Mouse (Mus musculus): ENCODE data around the gene Slc20a1. TPM values are rescaled to one million over a fixed set of nuclear protein-coding genes. Genes with fewer than 3 reads are reported as not detected.

Slc20a1 gene
- polyA plus RNA-seq, 1 experiment from 2014 or later, result 8.9 TPM

- Histone ChIP-seq H3K9ac (ENCODE audit: low read length) (no peak overlapping the region), H3K4me3 (ENCODE audit: low read depth, low read length) (no peak overlapping the region), H3K27me3 (ENCODE audit: control insufficient read depth, insufficient read depth, low read length) (no peaks in the 10 kb centered on the region), H3K27ac (replicated peaks) (no peak overlapping the region), H3K4me2 (replicated peaks; ENCODE audit: low read depth) (no peak overlapping the region), H3K4me1 (replicated peaks; ENCODE audit: control insufficient read depth, insufficient read depth) (no peaks in the 10 kb centered on the region), H3K36me3 (ENCODE audit: control insufficient read depth, insufficient read depth, low read length) (no peaks in the 10 kb centered on the region), H3K9me3 (ENCODE audit: control insufficient read depth, low read length) (no peaks in the 10 kb centered on the region)
- WGBS, result 80% methylated on average over 7 of the region's 7 CpGs
- ATAC-seq (ENCODE audit: low FRiP score, low TSS enrichment) (no peak), DNase-seq (ENCODE audit: low spot score) (no peak)
- TF ChIP-seq EP300 (optimal IDR thresholded peaks at IDR 0.05) (no peak), CTCF (IDR thresholded peaks at IDR 0.05; ENCODE audit: low read depth) (no peak)
Measured at GRCm38 (mm10) chr2:129227011-129227529, 28.5 kb downstream of the Slc20a1 start.

- no peaks in the 10 kb centered on the region for H3K9me3 ChIP-seq (ENCODE audit: control insufficient read depth, low read length)
- no peak overlapping the region for H3K27ac ChIP-seq (replicated peaks)
- H3K9ac ChIP-seq (ENCODE audit: low read length), result no peak overlapping the region
- H3K36me3 ChIP-seq (ENCODE audit: control insufficient read depth, insufficient read depth, low read length), result no peaks in the 10 kb centered on the region
- no peak overlapping the region for H3K4me3 ChIP-seq (ENCODE audit: low read depth, low read length)
- 70% methylated on average over 6 of the region's 7 CpGs for WGBS
- no peak for DNase-seq (ENCODE audit: low spot score)
- H3K27me3 ChIP-seq (ENCODE audit: control insufficient read depth, insufficient read depth, low read length), result no peaks in the 10 kb centered on the region
- H3K4me1 ChIP-seq (replicated peaks; ENCODE audit: control insufficient read depth, insufficient read depth), result no peaks in the 10 kb centered on the region
- H3K4me2 ChIP-seq (replicated peaks; ENCODE audit: low read depth), result no peak overlapping the region
- no peak for TF ChIP-seq CTCF (IDR thresholded peaks at IDR 0.05; ENCODE audit: low read depth)
- no peak for TF ChIP-seq EP300 (optimal IDR thresholded peaks at IDR 0.05)
- no peak for ATAC-seq (ENCODE audit: low FRiP score, low TSS enrichment)
Measured at GRCm38 (mm10) chr2:129227709-129228108, 29.1 kb downstream of the Slc20a1 start.

GRCm38 (mm10) chr2:129228571-129228970 is 30.0 kb downstream of the Slc20a1 start:
- Histone ChIP-seq H3K4me3 (ENCODE audit: low read depth, low read length) (no peak overlapping the region), H3K9me3 (ENCODE audit: control insufficient read depth, low read length) (no peaks in the 10 kb centered on the region), H3K27me3 (ENCODE audit: control insufficient read depth, insufficient read depth, low read length) (no peaks in the 10 kb centered on the region), H3K4me1 (replicated peaks; ENCODE audit: control insufficient read depth, insufficient read depth) (no peaks in the 10 kb centered on the region), H3K27ac (replicated peaks) (no peak overlapping the region), H3K9ac (ENCODE audit: low read length) (no peak overlapping the region), H3K4me2 (replicated peaks; ENCODE audit: low read depth) (no peak overlapping the region), H3K36me3 (ENCODE audit: control insufficient read depth, insufficient read depth, low read length) (no peaks in the 10 kb centered on the region)
- DNase-seq (ENCODE audit: low spot score) (no peak), ATAC-seq (ENCODE audit: low FRiP score, low TSS enrichment) (no peak)
- no peak for TF ChIP-seq EP300 (optimal IDR thresholded peaks at IDR 0.05)
- TF ChIP-seq CTCF (IDR thresholded peaks at IDR 0.05; ENCODE audit: low read depth), result no peak
- 80% methylated on average over 4 of the region's 4 CpGs for WGBS

- TF ChIP-seq EP300 (optimal IDR thresholded peaks at IDR 0.05) (no peak), CTCF (IDR thresholded peaks at IDR 0.05; ENCODE audit: low read depth) (no peak)
- no peaks in the 10 kb centered on the region for H3K27me3 ChIP-seq (ENCODE audit: control insufficient read depth, insufficient read depth, low read length)
- WGBS, result 93% methylated on average over 7 of the region's 7 CpGs
- H3K4me2 ChIP-seq (replicated peaks; ENCODE audit: low read depth), result no peak overlapping the region
- H3K27ac ChIP-seq (replicated peaks), result no peak overlapping the region
- H3K36me3 ChIP-seq (ENCODE audit: control insufficient read depth, insufficient read depth, low read length), result no peaks in the 10 kb centered on the region
- no peak overlapping the region for H3K4me3 ChIP-seq (ENCODE audit: low read depth, low read length)
- no peaks in the 10 kb centered on the region for H3K9me3 ChIP-seq (ENCODE audit: control insufficient read depth, low read length)
- H3K9ac ChIP-seq (ENCODE audit: low read length), result no peak overlapping the region
- no peak for ATAC-seq (ENCODE audit: low FRiP score, low TSS enrichment)
- DNase-seq (ENCODE audit: low spot score), result no peak
- no peaks in the 10 kb centered on the region for H3K4me1 ChIP-seq (replicated peaks; ENCODE audit: control insufficient read depth, insufficient read depth)
Measured at GRCm38 (mm10) chr2:129229316-129229715, 30.8 kb downstream of the Slc20a1 start.

GRCm38 (mm10) chr2:129232023-129232422 is 33.5 kb downstream of the Slc20a1 start:
- TF ChIP-seq CTCF (IDR thresholded peaks at IDR 0.05; ENCODE audit: low read depth), result no peak
- TF ChIP-seq EP300 (optimal IDR thresholded peaks at IDR 0.05), result no peak
- no peak overlapping the region for H3K4me2 ChIP-seq (replicated peaks; ENCODE audit: low read depth)
- H3K9me3 ChIP-seq (ENCODE audit: control insufficient read depth, low read length), result no peaks in the 10 kb centered on the region
- H3K9ac ChIP-seq (ENCODE audit: low read length), result no peak overlapping the region
- H3K27me3 ChIP-seq (ENCODE audit: control insufficient read depth, insufficient read depth, low read length), result no peaks in the 10 kb centered on the region
- ATAC-seq (ENCODE audit: low FRiP score, low TSS enrichment) (no peak), DNase-seq (ENCODE audit: low spot score) (no peak)
- no peaks in the 10 kb centered on the region for H3K36me3 ChIP-seq (ENCODE audit: control insufficient read depth, insufficient read depth, low read length)
- no peak overlapping the region for H3K4me3 ChIP-seq (ENCODE audit: low read depth, low read length)
- H3K4me1 ChIP-seq (replicated peaks; ENCODE audit: control insufficient read depth, insufficient read depth), result no peaks in the 10 kb centered on the region
- WGBS, result 31% methylated on average over 4 of the region's 4 CpGs
- H3K27ac ChIP-seq (replicated peaks), result no peak overlapping the region

- H3K9me3 ChIP-seq (ENCODE audit: control insufficient read depth, low read length), result no peaks in the 10 kb centered on the region
- no peak overlapping the region for H3K9ac ChIP-seq (ENCODE audit: low read length)
- no peak overlapping the region for H3K27ac ChIP-seq (replicated peaks)
Measured at GRCm38 (mm10) chr2:129232484-129232883, 33.9 kb downstream of the Slc20a1 start.

More at GRCm38 (mm10) chr2:129232484-129232883, 33.9 kb downstream of the Slc20a1 start:
- no peaks in the 10 kb centered on the region for H3K4me1 ChIP-seq (replicated peaks; ENCODE audit: control insufficient read depth, insufficient read depth)
- no peak overlapping the region for H3K4me3 ChIP-seq (ENCODE audit: low read depth, low read length)
- TF ChIP-seq EP300 (optimal IDR thresholded peaks at IDR 0.05) (no peak), CTCF (IDR thresholded peaks at IDR 0.05; ENCODE audit: low read depth) (no peak)
- H3K27me3 ChIP-seq (ENCODE audit: control insufficient read depth, insufficient read depth, low read length), result no peaks in the 10 kb centered on the region
- no peaks in the 10 kb centered on the region for H3K36me3 ChIP-seq (ENCODE audit: control insufficient read depth, insufficient read depth, low read length)
- no peak overlapping the region for H3K4me2 ChIP-seq (replicated peaks; ENCODE audit: low read depth)
- WGBS, result 71% methylated on average over 9 of the region's 9 CpGs
- ATAC-seq (ENCODE audit: low FRiP score, low TSS enrichment) (peak; percentile 98), DNase-seq (ENCODE audit: low spot score) (peak; percentile 62)
